Mouse (Mus musculus): Measurements from ENCODE around the gene Cfap97d2.

Gene Cfap97d2

GRCm38 (mm10) chr8:13705668-13706067 is at the start of gene Cfap97d2:
Gene Cfap97d2 (plus strand): TSS chr8:13705889.
- DNase-seq (ENCODE audit: low spot score): peak; percentile 30

GRCm38 (mm10) chr8:13657479-13657878 is 48.2 kb upstream of the Cfap97d2 start:
- no peak for DNase-seq (ENCODE audit: low spot score)

- no peak for DNase-seq (ENCODE audit: low spot score)
These were observed 45.4 kb upstream of the Cfap97d2 start for GRCm38 (mm10) chr8:13660323-13660722.

GRCm38 (mm10) chr8:13664711-13665210 is 40.9 kb upstream of the Cfap97d2 start:
- DNase-seq (ENCODE audit: low spot score): no peak

GRCm38 (mm10) chr8:13665538-13665937 is 40.2 kb upstream of the Cfap97d2 start:
- no peak for DNase-seq (ENCODE audit: low spot score)

GRCm38 (mm10) chr8:13665944-13666343 is 39.7 kb upstream of the Cfap97d2 start:
- DNase-seq (ENCODE audit: low spot score): no peak

- DNase-seq (ENCODE audit: low spot score): no peak
These were observed 37.8 kb upstream of the Cfap97d2 start for GRCm38 (mm10) chr8:13667917-13668316.

GRCm38 (mm10) chr8:13668367-13668766 is 37.3 kb upstream of the Cfap97d2 start:
- peak; percentile 27 for DNase-seq (ENCODE audit: low spot score)

GRCm38 (mm10) chr8:13670011-13670471 is 35.6 kb upstream of the Cfap97d2 start:
- no peak for DNase-seq (ENCODE audit: low spot score)

- DNase-seq (ENCODE audit: low spot score): no peak
These were observed 34.3 kb upstream of the Cfap97d2 start for GRCm38 (mm10) chr8:13671246-13672003.

GRCm38 (mm10) chr8:13673215-13673614 is 32.5 kb upstream of the Cfap97d2 start:
- no peak for DNase-seq (ENCODE audit: low spot score)

- no peak for DNase-seq (ENCODE audit: low spot score)
These were observed 31.2 kb upstream of the Cfap97d2 start for GRCm38 (mm10) chr8:13674294-13675010.

- DNase-seq (ENCODE audit: low spot score): no peak
These were observed 30.6 kb upstream of the Cfap97d2 start for GRCm38 (mm10) chr8:13675121-13675520.

GRCm38 (mm10) chr8:13675524-13675923 is 30.2 kb upstream of the Cfap97d2 start:
- DNase-seq (ENCODE audit: low spot score): no peak

GRCm38 (mm10) chr8:13676302-13676700 is 29.4 kb upstream of the Cfap97d2 start:
- DNase-seq (ENCODE audit: low spot score): peak; percentile 12

- peak; percentile 73 for DNase-seq (ENCODE audit: low spot score)
These were observed 28.8 kb upstream of the Cfap97d2 start for GRCm38 (mm10) chr8:13676701-13677412.

GRCm38 (mm10) chr8:13677413-13677883 is 28.2 kb upstream of the Cfap97d2 start, which contains the start of gene Rasa3:
Gene Rasa3 (minus strand): TSS chr8:13677603.
- DNase-seq (ENCODE audit: low spot score): peak; percentile 94

GRCm38 (mm10) chr8:13678182-13678581 is 27.5 kb upstream of the Cfap97d2 start:
- no peak for DNase-seq (ENCODE audit: low spot score)

GRCm38 (mm10) chr8:13684131-13684530 is 21.6 kb upstream of the Cfap97d2 start:
- no peak for DNase-seq (ENCODE audit: low spot score)

- no peak for DNase-seq (ENCODE audit: low spot score)
These were observed 19.9 kb upstream of the Cfap97d2 start for GRCm38 (mm10) chr8:13685674-13686314.

- no peak for DNase-seq (ENCODE audit: low spot score)
These were observed 19.3 kb upstream of the Cfap97d2 start for GRCm38 (mm10) chr8:13686426-13686825.

All from yolk sac, embryonic 10.5 days (tissue).